In genomic region chr2:105126691-105127530, GRCm38 (mm10) we compare ENCODE assay signal across 8 mouse cellular contexts. TPM values are rescaled to one million over a fixed set of nuclear protein-coding genes. Genes with fewer than 3 reads are reported as not detected.
DNase-seq lines count a peak whose midpoint lies in the region; ATAC-seq and TF ChIP-seq lines count a peak whose summit lies in the region.

No protein-coding gene starts in this region.

- peak; percentile 18; the same call in 1 of the 2 replicates for ATAC-seq in heart, postnatal 0 days (ENCODE audit: insufficient read depth, low read depth)
- ATAC-seq in limb, embryonic 11.5 days (ENCODE audit: insufficient number of reproducible peaks, low FRiP score, low TSS enrichment, low read depth) = peak; percentile 19; the same call in 1 of the 2 replicates
- ATAC-seq in stomach, embryonic 14.5 days (ENCODE audit: insufficient number of reproducible peaks, insufficient read depth, low FRiP score, low read depth) = 0 out of 2 replicates have a peak, but pooled peaks have one; percentile 24

- H3K9me3 ChIP-seq in heart, postnatal 0 days (replicated peaks; ENCODE audit: control insufficient read depth, low read length) = no peaks in the 10 kb centered on the region
- H3K9me3 ChIP-seq in limb, embryonic 11.5 days (ENCODE audit: control insufficient read depth, low read length) = no peaks in the 10 kb centered on the region
- H3K9me3 ChIP-seq in stomach, embryonic 14.5 days (ENCODE audit: control insufficient read depth, low read depth, low read length) = no peaks in the 10 kb centered on the region

- TF ChIP-seq CTCF in heart, postnatal 0 days (IDR thresholded peaks at IDR 0.05; ENCODE audit: low read depth) = no peak

- peak overlapping the region; percentile 48 for H3K9ac ChIP-seq in heart, postnatal 0 days (replicated peaks; ENCODE audit: low read depth, low read length)
- peak overlapping the region; percentile 27; the same call in 1 of the 2 replicates for H3K9ac ChIP-seq in limb, embryonic 11.5 days (ENCODE audit: low read length)
- H3K9ac ChIP-seq in stomach, embryonic 14.5 days (replicated peaks; ENCODE audit: low read depth, low read length) = peak overlapping the region; percentile 30; the same call in 1 of the 2 replicates

- H3K36me3 ChIP-seq in heart, postnatal 0 days (replicated peaks; ENCODE audit: control insufficient read depth, insufficient read depth, low read length) = no peaks in the 10 kb centered on the region
- no peaks in the 10 kb centered on the region for H3K36me3 ChIP-seq in limb, embryonic 11.5 days (ENCODE audit: control insufficient read depth, insufficient read depth, low read length)
- no peaks in the 10 kb centered on the region for H3K36me3 ChIP-seq in stomach, embryonic 14.5 days (ENCODE audit: control insufficient read depth, insufficient read depth, low read length)

- H3K4me3 ChIP-seq in heart, postnatal 0 days (ENCODE audit: low read depth, low read length) = peak overlapping the region; percentile 58
- H3K4me3 ChIP-seq in limb, embryonic 11.5 days (ENCODE audit: low read depth, low read length) = peak overlapping the region; percentile 15
- H3K4me3 ChIP-seq in stomach, embryonic 14.5 days (ENCODE audit: low read depth, low read length) = peak overlapping the region; percentile 41

- TF ChIP-seq EP300 in heart, postnatal 0 days (IDR thresholded peaks at IDR 0.05; ENCODE audit: low read depth) = no peak

- H3K4me2 ChIP-seq in heart, postnatal 0 days (ENCODE audit: low read depth, low read length) = peak overlapping the region; percentile 63
- peak overlapping the region; percentile 35 for H3K4me2 ChIP-seq in limb, embryonic 11.5 days (ENCODE audit: low read depth, severe bottlenecking)
- H3K4me2 ChIP-seq in stomach, embryonic 14.5 days (replicated peaks; ENCODE audit: low read depth, low read length) = peak overlapping the region; percentile 39

- H3K27me3 ChIP-seq in heart, postnatal 0 days (ENCODE audit: control insufficient read depth, insufficient read depth, low read length) = peaks cover 96% of the 10 kb centered on the region
- peaks cover 96% of the 10 kb centered on the region for H3K27me3 ChIP-seq in limb, embryonic 11.5 days (ENCODE audit: control insufficient read depth, insufficient read depth, low read length)
- peaks cover 73% of the 10 kb centered on the region for H3K27me3 ChIP-seq in stomach, embryonic 14.5 days (ENCODE audit: control insufficient read depth, insufficient read depth, low read length)

- peaks cover 3% of the 10 kb centered on the region; the same call in 1 of the 2 replicates for H3K4me1 ChIP-seq in heart, postnatal 0 days (ENCODE audit: control insufficient read depth, insufficient read depth)
- peaks cover 10% of the 10 kb centered on the region for H3K4me1 ChIP-seq in limb, embryonic 11.5 days (ENCODE audit: control insufficient read depth, insufficient read depth, low read length)
- 0 out of 2 replicates have a peak, but pooled peaks cover 12% of the 10 kb centered on the region for H3K4me1 ChIP-seq in stomach, embryonic 14.5 days (ENCODE audit: control insufficient read depth, insufficient read depth, low read length)

- peak overlapping the region; percentile 56 for H3K27ac ChIP-seq in heart, postnatal 0 days (ENCODE audit: low read depth)
- no peak overlapping the region for H3K27ac ChIP-seq in limb, embryonic 11.5 days (replicated peaks; ENCODE audit: low read depth, low read length)
- peak overlapping the region; percentile 82 for H3K27ac ChIP-seq in stomach, embryonic 14.5 days (ENCODE audit: low read length)

- peak; percentile 39 for DNase-seq in retina, embryonic 14.5 days (ENCODE audit: low spot score)
- no peak for DNase-seq in retina, postnatal 1 day
- no peak for DNase-seq in heart, postnatal 0 days (ENCODE audit: low spot score)
- DNase-seq in limb, embryonic 11.5 days (ENCODE audit: low spot score) = no peak
- no peak for DNase-seq in urinary bladder, postnatal 14 days (ENCODE audit: low spot score)
- DNase-seq in layer of hippocampus, postnatal 14 days (ENCODE audit: low spot score in 2 of 2) = no peak
- DNase-seq in lung, postnatal 14 days = no peak

- WGBS in heart, postnatal 0 days = under 1% methylated on average over 89 of the region's 92 CpGs
- WGBS in limb, embryonic 11.5 days = under 1% methylated on average over 78 of the region's 92 CpGs
- under 1% methylated on average over 89 of the region's 92 CpGs for WGBS in stomach, embryonic 14.5 days

RNA-seq across cellular contexts. Expression of gene Wt1, which starts 0.6 kb away (rescaled TPM):
- 7.3 and 24.8 TPM in 2 replicates for total RNA-seq in heart, postnatal 0 days (2014; rRNA removed; ENCODE audit: low replicate concordance)
- polyA plus RNA-seq in heart, postnatal 0 days (2015; fragmentation: Nextera tagmentation; extraction: Ambion mirVana) = 6.4 and 7.2 TPM in 2 replicates
- polyA plus RNA-seq in limb, embryonic 11.5 days (2014; fragmentation: Nextera tagmentation; extraction: Ambion mirVana) = 1.7 and 2.0 TPM in 2 replicates
- 18.6 and 23.9 TPM in 2 replicates for polyA plus RNA-seq in stomach, embryonic 14.5 days (2014; fragmentation: Nextera tagmentation; extraction: Ambion mirVana)
- total RNA-seq in layer of hippocampus, postnatal 14 days (2021) = under 1 TPM in 1 of 2 experiments, not detected in 1; 0.24 TPM

RNA-seq across cellular contexts. Expression of gene Gm11060, which starts 35.1 kb away (rescaled TPM):
- total RNA-seq in heart, postnatal 0 days (2014; rRNA removed; ENCODE audit: low replicate concordance) = not detected in 2 replicates
- not detected in 2 replicates for polyA plus RNA-seq in heart, postnatal 0 days (2015; fragmentation: Nextera tagmentation; extraction: Ambion mirVana)
- not detected in 2 replicates for polyA plus RNA-seq in limb, embryonic 11.5 days (2014; fragmentation: Nextera tagmentation; extraction: Ambion mirVana)
- polyA plus RNA-seq in stomach, embryonic 14.5 days (2014; fragmentation: Nextera tagmentation; extraction: Ambion mirVana) = not detected in 2 replicates
- not detected for total RNA-seq in layer of hippocampus, postnatal 14 days (2021)
